Mouse (Mus musculus): ENCODE results near the gene Kif5a. TPM values are rescaled to one million over a fixed set of nuclear protein-coding genes. Genes with fewer than 3 reads are reported as not detected.

The Kif5a gene
- total RNA-seq, 1 experiment from 2014 or later = 0.23 TPM

DNA sequence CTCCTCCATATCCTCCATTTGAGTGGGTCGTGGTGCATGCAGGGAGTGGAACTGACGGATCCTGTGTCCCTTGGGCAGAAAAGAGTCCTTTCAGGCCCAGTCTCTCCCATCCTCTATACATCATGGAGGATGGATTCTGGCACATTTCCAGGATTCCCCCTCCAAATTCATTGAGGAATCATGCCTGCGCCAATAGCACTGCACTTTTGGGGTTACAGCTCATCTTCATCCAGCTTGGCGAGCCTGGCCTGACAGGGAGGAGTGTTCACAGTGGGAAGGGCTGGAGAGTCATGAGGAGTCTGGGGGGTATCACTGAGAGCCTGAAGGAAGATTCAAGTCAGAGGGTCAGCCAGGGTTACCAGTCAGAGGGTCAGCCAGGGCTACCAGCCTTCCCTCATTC, 80.5 kb downstream of the Kif5a start:
- no peak for ATAC-seq (replicated peaks; ENCODE audit: low read depth, poor library complexity, severe bottlenecking)

DNA sequence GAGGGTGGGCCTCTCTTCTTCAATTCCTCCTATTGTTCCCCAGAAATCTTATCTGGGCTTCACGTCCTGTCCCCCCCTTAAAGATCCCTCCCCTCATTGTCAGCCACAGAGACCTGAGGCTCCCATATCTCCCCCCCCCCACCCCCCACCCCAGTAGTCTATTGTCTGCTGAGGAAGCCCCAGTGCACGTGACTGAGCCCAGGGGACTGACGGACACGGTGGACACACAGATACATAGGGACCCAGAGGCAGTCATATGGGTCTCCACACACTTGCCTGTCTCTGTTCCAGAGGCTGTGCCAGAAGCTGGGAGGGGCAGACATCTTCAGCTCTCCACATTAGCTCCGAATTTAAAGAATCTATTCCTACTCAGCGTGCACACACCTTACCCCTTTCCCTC, 81.6 kb downstream of the Kif5a start:
- no peak for ATAC-seq (replicated peaks; ENCODE audit: low read depth, poor library complexity, severe bottlenecking)

DNA sequence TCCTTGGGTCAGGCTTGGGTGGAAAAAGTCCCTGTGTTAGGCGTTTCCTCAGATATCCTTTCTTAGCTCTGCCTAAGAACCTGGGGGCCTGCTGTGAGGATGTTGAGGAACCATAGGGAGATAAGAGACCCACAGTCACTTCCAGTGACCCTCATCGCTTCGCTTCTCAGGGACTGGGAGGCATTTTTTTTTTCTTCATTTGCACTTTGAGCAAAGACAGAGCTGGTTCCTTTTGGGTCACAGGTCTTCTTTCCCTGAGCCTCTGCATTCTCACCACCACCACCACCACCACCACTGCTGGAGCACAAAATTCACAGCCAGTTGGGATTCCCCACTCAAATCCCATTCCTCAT, 82.5 kb downstream of the Kif5a start:
- no peak for ATAC-seq (replicated peaks; ENCODE audit: low read depth, poor library complexity, severe bottlenecking)

DNA sequence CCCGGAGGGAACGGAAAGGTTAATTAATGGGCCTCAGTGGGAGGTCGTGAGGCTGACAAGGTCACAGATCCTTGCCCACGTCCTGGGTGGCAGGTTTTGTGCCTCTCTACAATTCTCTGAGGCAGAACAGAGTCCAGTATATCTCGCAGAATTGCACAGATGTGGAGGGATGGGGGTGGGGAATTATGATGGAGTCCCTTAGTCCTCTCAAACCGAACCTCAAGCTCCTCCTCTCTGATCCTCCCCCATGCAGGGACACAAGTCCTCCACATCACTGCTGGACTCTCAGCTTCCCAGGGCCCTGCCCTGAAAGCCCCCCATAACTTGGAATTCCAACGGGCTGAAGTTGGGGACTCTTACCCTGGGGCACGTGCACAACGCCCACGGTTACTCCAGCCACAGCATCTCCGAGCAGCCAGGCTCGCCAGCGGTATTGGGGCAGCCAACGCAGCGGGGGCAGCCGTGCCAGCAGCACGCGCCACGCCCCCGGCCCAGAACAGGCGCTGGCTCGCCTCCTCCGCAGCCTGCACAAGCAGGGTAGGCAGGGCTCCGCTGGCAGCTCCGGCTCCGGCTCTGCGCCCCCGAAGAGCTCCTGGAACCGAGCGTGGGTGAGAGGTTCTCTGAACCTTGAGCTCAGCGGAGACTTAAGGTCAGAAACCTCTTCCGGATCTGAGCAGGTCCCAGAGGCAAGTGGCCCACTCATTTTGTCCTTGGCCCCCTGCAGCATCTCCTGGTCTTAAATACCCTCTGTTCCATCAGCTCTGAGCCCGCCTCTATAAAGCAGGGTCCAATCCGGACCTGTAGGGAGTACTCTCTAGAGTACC, 83.1 kb downstream of the Kif5a start, which contains the start of gene Slc26a10:
TSS of gene Slc26a10 (minus strand) at position 775 of the 824 bp plus-strand sequence.
- ATAC-seq (replicated peaks; ENCODE audit: low read depth, poor library complexity, severe bottlenecking) = no peak

DNA sequence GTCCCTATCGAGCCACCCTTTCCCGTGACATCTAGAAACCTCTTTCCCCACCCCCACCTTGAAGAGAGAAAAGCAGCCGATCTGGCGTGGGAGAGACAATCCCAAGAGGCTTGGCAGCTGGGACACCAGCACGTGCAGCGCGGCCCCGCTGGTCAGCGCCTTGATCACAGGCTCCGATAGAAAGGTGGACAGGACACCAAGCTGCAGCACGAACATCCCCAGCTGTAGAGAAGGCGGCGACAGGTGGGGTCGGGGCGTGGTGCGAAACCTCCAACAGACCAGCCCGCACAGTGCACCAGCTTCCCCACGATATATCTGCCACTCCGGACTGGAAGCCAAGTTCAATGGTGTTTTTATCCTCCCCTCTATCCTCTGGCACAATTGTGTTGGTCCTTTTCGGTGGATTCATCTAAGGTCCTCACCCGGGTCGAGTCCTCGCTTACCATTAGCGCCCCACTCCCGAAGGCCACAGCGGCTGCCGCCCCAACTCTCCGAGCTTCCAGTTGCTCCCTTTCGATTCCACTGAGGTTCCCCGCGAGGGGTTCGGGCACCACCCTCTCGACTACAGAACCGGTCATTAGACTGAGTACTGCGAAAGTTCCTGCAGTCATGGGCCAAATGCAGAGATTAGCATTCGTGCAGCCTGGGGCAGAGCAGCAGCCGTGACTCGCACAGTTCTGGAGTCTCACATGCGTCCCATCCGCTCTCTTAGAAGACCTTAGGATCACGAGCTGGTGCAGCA, 84.7 kb downstream of the Kif5a start:
- peak; percentile 12 for ATAC-seq (replicated peaks; ENCODE audit: low read depth, poor library complexity, severe bottlenecking)

DNA sequence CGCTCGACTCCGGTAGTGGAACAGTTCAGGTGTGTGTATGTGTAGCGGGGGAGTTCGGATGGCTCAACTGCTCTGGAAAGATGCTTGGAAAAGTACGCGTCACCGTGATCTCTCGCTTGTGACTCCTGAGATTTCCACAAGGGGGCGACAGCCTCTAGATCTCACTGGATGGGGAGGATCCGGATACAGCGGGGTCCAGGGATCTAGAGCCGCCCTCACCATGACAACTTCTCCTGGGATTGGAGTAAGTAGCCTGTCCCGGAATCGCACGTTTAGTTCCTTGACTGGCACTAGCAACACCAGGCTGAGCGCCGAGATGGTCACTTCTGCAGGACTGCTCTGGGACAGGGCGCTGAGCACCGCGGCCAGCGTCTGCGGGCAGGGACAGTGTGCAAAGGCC, 85.4 kb downstream of the Kif5a start:
- ATAC-seq (replicated peaks; ENCODE audit: low read depth, poor library complexity, severe bottlenecking) = peak; percentile 75

DNA sequence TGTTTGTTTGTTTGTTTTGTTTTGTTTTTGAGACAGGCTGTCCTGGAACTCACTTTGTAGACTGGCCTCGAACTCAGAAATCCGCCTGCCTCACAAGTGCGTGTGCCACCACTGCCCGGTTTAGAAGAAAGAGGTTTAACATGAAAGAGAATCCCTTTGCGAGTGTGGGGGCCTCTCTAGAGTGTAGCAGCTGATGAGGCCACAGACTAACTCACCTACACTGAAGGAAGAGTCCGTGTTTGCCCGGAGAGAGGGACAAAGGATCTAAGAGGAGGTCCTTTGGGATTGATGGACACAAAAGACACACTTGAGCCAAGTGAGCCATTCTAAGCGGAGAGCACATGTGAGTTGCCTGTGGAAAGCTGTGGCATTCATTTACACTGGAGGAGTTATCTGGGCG, 85.9 kb downstream of the Kif5a start:
- ATAC-seq (replicated peaks; ENCODE audit: low read depth, poor library complexity, severe bottlenecking) = 0 out of 2 replicates have a peak, but pooled peaks have one; percentile 3

DNA sequence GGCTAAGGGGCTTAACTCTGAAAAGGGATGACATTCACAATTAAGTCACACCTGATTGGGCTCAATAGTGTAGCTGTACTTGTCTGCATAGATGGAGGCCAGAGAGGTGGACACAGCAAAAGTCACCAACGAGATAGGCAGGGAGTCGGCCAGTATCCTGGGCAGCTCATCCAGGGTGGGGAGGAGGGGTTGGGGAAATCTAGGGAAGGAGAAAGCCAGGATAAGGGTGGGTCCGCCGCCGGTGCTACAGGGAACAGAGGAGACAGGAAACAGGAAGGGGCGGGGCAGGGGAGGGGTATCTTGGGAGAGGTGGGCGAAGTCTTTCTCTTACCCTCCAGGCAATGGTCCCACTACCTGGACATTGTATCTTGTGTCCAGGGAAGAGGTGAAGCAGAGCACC, 86.4 kb downstream of the Kif5a start:
- no peak for ATAC-seq (replicated peaks; ENCODE audit: low read depth, poor library complexity, severe bottlenecking)

DNA sequence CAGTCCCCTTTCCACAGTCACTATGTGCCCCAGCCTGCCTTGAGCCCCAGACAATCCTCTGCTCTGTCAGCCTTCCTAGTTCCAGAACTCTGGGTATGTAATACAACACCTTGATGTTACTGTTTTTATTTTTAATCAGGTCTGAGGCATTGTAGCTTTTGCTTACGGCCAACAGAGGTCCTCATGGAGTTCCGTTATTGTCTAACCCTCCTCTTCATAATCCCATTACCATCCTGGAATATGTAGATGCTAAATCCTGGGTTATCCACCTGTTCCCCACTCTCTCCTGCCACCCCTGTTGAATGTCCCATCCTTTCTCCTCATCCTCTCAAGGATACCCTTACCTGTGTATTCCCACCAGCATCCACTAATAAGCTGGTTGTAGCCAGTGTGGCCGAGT, 86.9 kb downstream of the Kif5a start:
- no peak for ATAC-seq (replicated peaks; ENCODE audit: low read depth, poor library complexity, severe bottlenecking)

Other genes starting within 250 kb of the Kif5a start
- 40.2 and 42.3 TPM in 2 replicates for gene Tsfm, start 232.5 kb downstream of the Kif5a start, total RNA-seq (2017)
- gene Mettl1, start 221.9 kb downstream of the Kif5a start, total RNA-seq (2017) = 27.4 and 28.0 TPM in 2 replicates
- gene Eef1akmt3, start 221.8 kb downstream of the Kif5a start, total RNA-seq (2017) = not detected in 2 replicates
- gene Cyp27b1, start 215.1 kb downstream of the Kif5a start, total RNA-seq (2017) = 0.14 TPM in 1 of 2 replicates, not detected in the other
- gene March9, start 203.2 kb downstream of the Kif5a start, total RNA-seq (2017) = 0.23 TPM in 1 of 2 replicates, not detected in the other
- gene Cdk4, start 199.8 kb downstream of the Kif5a start, total RNA-seq (2017) = 723 and 923 TPM in 2 replicates
- gene Tspan31, start 193.1 kb downstream of the Kif5a start, total RNA-seq (2017) = 49.9 and 62.2 TPM in 2 replicates
- 40.8 and 56.1 TPM in 2 replicates for gene Agap2, start 188.1 kb downstream of the Kif5a start, total RNA-seq (2017)
- 159 TPM in 2 replicates for gene Os9, start 142.2 kb downstream of the Kif5a start, total RNA-seq (2017)
- gene B4galnt1, start 98.1 kb downstream of the Kif5a start, total RNA-seq (2017) = 56.5 TPM in 2 replicates
- 0.78 and 1.0 TPM in 2 replicates for gene Slc26a10, start 82.7 kb downstream of the Kif5a start, total RNA-seq (2017)
- 9.7 and 16.4 TPM in 2 replicates for gene Arhgef25, start 73.3 kb downstream of the Kif5a start, total RNA-seq (2017)
- 29.7 and 36.7 TPM in 2 replicates for gene Dtx3, start 67.6 kb downstream of the Kif5a start, total RNA-seq (2017)
- 15.7 and 18.7 TPM in 2 replicates for gene Pip4k2c, start 51.8 kb downstream of the Kif5a start, total RNA-seq (2017)
- gene Dctn2, start 3.0 kb upstream of the Kif5a start, total RNA-seq (2017) = 88.5 and 108 TPM in 2 replicates
- gene Mbd6, start 25.7 kb upstream of the Kif5a start, total RNA-seq (2017) = 5.2 and 8.7 TPM in 2 replicates
- 181 and 187 TPM in 2 replicates for gene Mars, start 48.4 kb upstream of the Kif5a start, total RNA-seq (2017)
- gene Arhgap9, start 58.6 kb upstream of the Kif5a start, total RNA-seq (2017) = 13.6 and 24.3 TPM in 2 replicates
- not detected in 2 replicates for gene Gli1, start 78.6 kb upstream of the Kif5a start, total RNA-seq (2017)
- gene Inhbe, start 91.1 kb upstream of the Kif5a start, total RNA-seq (2017) = not detected in 2 replicates
- not detected in 2 replicates for gene Inhbc, start 107.1 kb upstream of the Kif5a start, total RNA-seq (2017)
- 46.5 and 126 TPM in 2 replicates for gene R3hdm2, start 117.0 kb upstream of the Kif5a start, total RNA-seq (2017)
- not detected in 2 replicates for gene Stac3, start 238.3 kb upstream of the Kif5a start, total RNA-seq (2017)